Mouse (Mus musculus) hindbrain, embryonic 13.5 days (tissue): ENCODE results near the gene Dcakd. TPM values are rescaled to one million over a fixed set of nuclear protein-coding genes. Genes with fewer than 3 reads are reported as not detected.

Experiments
- microRNA-seq: library from miRNA; unstranded; fragments of <30 nt; microRNA quantifications from one replicate; pipeline ENCODE4, GENCODE M21; 2016
- polyA plus RNA-seq: library from polyadenylated mRNA; unstranded; fragments of >200 nt; fragmentation: Nextera tagmentation; extraction: Ambion mirVana; gene quantifications from 2 replicates; pipeline ENCODE4 v1.2.1, GENCODE M21; 2015

Dcakd gene
- polyA plus RNA-seq, 1 experiment from 2014 or later = 165 TPM

Small RNA genes lying within 50 kb of the gene (microRNA-seq; reads per million reads assigned to microRNA genes)
- 0.70 reads per million for gene Mir6931

Other genes starting within 250 kb of the Dcakd start
- 43.8 and 44.8 TPM in 2 replicates for gene Gjc1, start 208.6 kb downstream of the Dcakd start, polyA plus RNA-seq
- 2.4 and 4.2 TPM in 2 replicates for gene Higd1b, start 192.5 kb downstream of the Dcakd start, polyA plus RNA-seq
- gene Eftud2, start 147.3 kb downstream of the Dcakd start, polyA plus RNA-seq = 149 and 151 TPM in 2 replicates
- 2.0 TPM in 2 replicates for gene Ccdc103, start 147.1 kb downstream of the Dcakd start, polyA plus RNA-seq
- gene Fam187a, start 143.2 kb downstream of the Dcakd start, polyA plus RNA-seq = not detected in 2 replicates
- gene Gfap, start 127.4 kb downstream of the Dcakd start, polyA plus RNA-seq = 0.12 and 0.18 TPM in 2 replicates
- 2.4 and 2.6 TPM in 2 replicates for gene Kif18b, start 103.2 kb downstream of the Dcakd start, polyA plus RNA-seq
- 5.2 and 5.7 TPM in 2 replicates for gene C1ql1, start 81.6 kb downstream of the Dcakd start, polyA plus RNA-seq
- gene Nmt1, start 143 bp downstream of the Dcakd start, polyA plus RNA-seq = 37.8 and 44.5 TPM in 2 replicates
- 1.5 and 1.9 TPM in 2 replicates for gene Plcd3, start 73.3 kb upstream of the Dcakd start, polyA plus RNA-seq
- 7.3 and 9.0 TPM in 2 replicates for gene Acbd4, start 73.3 kb upstream of the Dcakd start, polyA plus RNA-seq
- 3.6 and 4.3 TPM in 2 replicates for gene Hexim1, start 87.9 kb upstream of the Dcakd start, polyA plus RNA-seq
- 21.3 and 22.3 TPM in 2 replicates for gene Hexim2, start 104.1 kb upstream of the Dcakd start, polyA plus RNA-seq
- 3.1 and 3.3 TPM in 2 replicates for gene Fmnl1, start 142.8 kb upstream of the Dcakd start, polyA plus RNA-seq
- gene 1700023F06Rik, start 180.2 kb upstream of the Dcakd start, polyA plus RNA-seq = 0.87 and 1.3 TPM in 2 replicates
- gene Spata32, start 190.1 kb upstream of the Dcakd start, polyA plus RNA-seq = 0.40 and 0.58 TPM in 2 replicates
- gene Map3k14, start 239.1 kb upstream of the Dcakd start, polyA plus RNA-seq = 3.2 and 3.4 TPM in 2 replicates